Mouse (Mus musculus): ENCODE data around the gene Taok2. TPM values are rescaled to one million over a fixed set of nuclear protein-coding genes. Genes with fewer than 3 reads are reported as not detected.

The Taok2 gene
- polyA plus RNA-seq, 1 experiment = 182 TPM

GRCm38 (mm10) chr7:126898102-126898990, 13.8 kb upstream of the Taok2 start:
- Histone ChIP-seq H3K27ac (ENCODE audit: control insufficient read depth, insufficient read depth, low read length) (peak overlapping the region; percentile 8; the same call in 1 of the 2 replicates), H3K27me3 (ENCODE audit: control insufficient read depth, insufficient read depth, low read length) (no peaks in the 10 kb centered on the region), H3K36me3 (ENCODE audit: control insufficient read depth, insufficient read depth, low read length) (no peaks in the 10 kb centered on the region), H3K4me3 (ENCODE audit: control insufficient read depth, insufficient read depth, low read length) (peak overlapping the region; percentile 78), H3K4me1 (replicated peaks; ENCODE audit: control insufficient read depth, insufficient read depth, low read length) (peaks cover 14% of the 10 kb centered on the region)
- peak; percentile 93 for DNase-seq
- 15% methylated on average over 37 of the region's 37 CpGs for WGBS
- TF ChIP-seq POLR2A (IDR thresholded peaks at IDR 0.05; ENCODE audit: control insufficient read depth, extremely low read depth, insufficient read depth, low read length, poor library complexity) = peak; percentile 66; the same call in 1 of the 2 replicates
- 0 out of 2 replicates have a peak, but pooled peaks have one; percentile 41 for TF ChIP-seq CTCF (IDR thresholded peaks at IDR 0.05; ENCODE audit: borderline replicate concordance, control insufficient read depth, extremely low read depth, insufficient read depth, low read length, poor library complexity)

- DNase-seq = no peak
- 3% methylated on average over 16 of the region's 16 CpGs for WGBS
Observed at GRCm38 (mm10) chr7:126897390-126898101, 13.0 kb upstream of the Taok2 start.

GRCm38 (mm10) chr7:126896912-126897311, 12.4 kb upstream of the Taok2 start:
- no peak overlapping the region for H3K4me3 ChIP-seq (ENCODE audit: control insufficient read depth, insufficient read depth, low read length)
- no peaks in the 10 kb centered on the region for H3K27me3 ChIP-seq (ENCODE audit: control insufficient read depth, insufficient read depth, low read length)
- TF ChIP-seq CTCF (IDR thresholded peaks at IDR 0.05; ENCODE audit: borderline replicate concordance, control insufficient read depth, extremely low read depth, insufficient read depth, low read length, poor library complexity) (no peak), POLR2A (IDR thresholded peaks at IDR 0.05; ENCODE audit: control insufficient read depth, extremely low read depth, insufficient read depth, low read length, poor library complexity) (no peak)
- DNase-seq = no peak
- WGBS = 80% methylated on average over 5 of the region's 5 CpGs
- H3K4me1 ChIP-seq (replicated peaks; ENCODE audit: control insufficient read depth, insufficient read depth, low read length) = peaks cover 14% of the 10 kb centered on the region
- no peaks in the 10 kb centered on the region for H3K36me3 ChIP-seq (ENCODE audit: control insufficient read depth, insufficient read depth, low read length)
- H3K27ac ChIP-seq (ENCODE audit: control insufficient read depth, insufficient read depth, low read length) = peak overlapping the region; percentile 28; the same call in 1 of the 2 replicates

More at GRCm38 (mm10) chr7:126897390-126898101, 13.0 kb upstream of the Taok2 start:
- Histone ChIP-seq H3K36me3 (ENCODE audit: control insufficient read depth, insufficient read depth, low read length) (no peaks in the 10 kb centered on the region), H3K27ac (ENCODE audit: control insufficient read depth, insufficient read depth, low read length) (peak overlapping the region; percentile 8; the same call in 1 of the 2 replicates), H3K4me3 (ENCODE audit: control insufficient read depth, insufficient read depth, low read length) (peak overlapping the region; percentile 78), H3K4me1 (replicated peaks; ENCODE audit: control insufficient read depth, insufficient read depth, low read length) (peaks cover 14% of the 10 kb centered on the region), H3K27me3 (ENCODE audit: control insufficient read depth, insufficient read depth, low read length) (no peaks in the 10 kb centered on the region)
- TF ChIP-seq CTCF (IDR thresholded peaks at IDR 0.05; ENCODE audit: borderline replicate concordance, control insufficient read depth, extremely low read depth, insufficient read depth, low read length, poor library complexity) (no peak), POLR2A (IDR thresholded peaks at IDR 0.05; ENCODE audit: control insufficient read depth, extremely low read depth, insufficient read depth, low read length, poor library complexity) (no peak)

GRCm38 (mm10) chr7:126888852-126889251, 4.3 kb upstream of the Taok2 start:
- DNase-seq = peak; percentile 39
- Histone ChIP-seq H3K4me1 (replicated peaks; ENCODE audit: control insufficient read depth, insufficient read depth, low read length) (peaks cover 6% of the 10 kb centered on the region; the same call in 1 of the 2 replicates), H3K27me3 (ENCODE audit: control insufficient read depth, insufficient read depth, low read length) (no peaks in the 10 kb centered on the region), H3K4me3 (ENCODE audit: control insufficient read depth, insufficient read depth, low read length) (no peak overlapping the region), H3K27ac (ENCODE audit: control insufficient read depth, insufficient read depth, low read length) (no peak overlapping the region), H3K36me3 (ENCODE audit: control insufficient read depth, insufficient read depth, low read length) (no peaks in the 10 kb centered on the region)
- TF ChIP-seq POLR2A (IDR thresholded peaks at IDR 0.05; ENCODE audit: control insufficient read depth, extremely low read depth, insufficient read depth, low read length, poor library complexity) (no peak), CTCF (IDR thresholded peaks at IDR 0.05; ENCODE audit: borderline replicate concordance, control insufficient read depth, extremely low read depth, insufficient read depth, low read length, poor library complexity) (peak; percentile 61; the same call in 1 of the 2 replicates)
- 70% methylated on average over 7 of the region's 7 CpGs for WGBS

- H3K36me3 ChIP-seq (ENCODE audit: control insufficient read depth, insufficient read depth, low read length) = no peaks in the 10 kb centered on the region
- H3K27ac ChIP-seq (ENCODE audit: control insufficient read depth, insufficient read depth, low read length) = no peak overlapping the region
- H3K27me3 ChIP-seq (ENCODE audit: control insufficient read depth, insufficient read depth, low read length) = no peaks in the 10 kb centered on the region
- H3K4me3 ChIP-seq (ENCODE audit: control insufficient read depth, insufficient read depth, low read length) = no peak overlapping the region
- no peak for DNase-seq
- TF ChIP-seq CTCF (IDR thresholded peaks at IDR 0.05; ENCODE audit: borderline replicate concordance, control insufficient read depth, extremely low read depth, insufficient read depth, low read length, poor library complexity) = no peak
- TF ChIP-seq POLR2A (IDR thresholded peaks at IDR 0.05; ENCODE audit: control insufficient read depth, extremely low read depth, insufficient read depth, low read length, poor library complexity) = no peak
- peaks cover 16% of the 10 kb centered on the region for H3K4me1 ChIP-seq (replicated peaks; ENCODE audit: control insufficient read depth, insufficient read depth, low read length)
- 91% methylated on average over 5 of the region's 5 CpGs for WGBS
Observed at GRCm38 (mm10) chr7:126887281-126887680, 2.8 kb upstream of the Taok2 start.

GRCm38 (mm10) chr7:126883731-126884181, 747 bp downstream of the Taok2 start:
- no peaks in the 10 kb centered on the region for H3K27me3 ChIP-seq (ENCODE audit: control insufficient read depth, insufficient read depth, low read length)
- H3K4me3 ChIP-seq (ENCODE audit: control insufficient read depth, insufficient read depth, low read length) = peak overlapping the region; percentile 93
- WGBS = under 1% methylated on average over 15 of the region's 15 CpGs
- no peak overlapping the region for H3K27ac ChIP-seq (ENCODE audit: control insufficient read depth, insufficient read depth, low read length)
- DNase-seq = peak; percentile 47
- peaks cover 17% of the 10 kb centered on the region for H3K36me3 ChIP-seq (ENCODE audit: control insufficient read depth, insufficient read depth, low read length)
- peaks cover 28% of the 10 kb centered on the region for H3K4me1 ChIP-seq (replicated peaks; ENCODE audit: control insufficient read depth, insufficient read depth, low read length)
- TF ChIP-seq CTCF (IDR thresholded peaks at IDR 0.05; ENCODE audit: borderline replicate concordance, control insufficient read depth, extremely low read depth, insufficient read depth, low read length, poor library complexity) (no peak), POLR2A (IDR thresholded peaks at IDR 0.05; ENCODE audit: control insufficient read depth, extremely low read depth, insufficient read depth, low read length, poor library complexity) (no peak)
